Mouse (Mus musculus): ENCODE data around the gene 6030498E09Rik. TPM values are rescaled to one million over a fixed set of nuclear protein-coding genes. Genes with fewer than 3 reads are reported as not detected.

Gene 6030498E09Rik
- polyA plus RNA-seq, 1 experiment from 2014 or later: 0.25 TPM

DNA sequence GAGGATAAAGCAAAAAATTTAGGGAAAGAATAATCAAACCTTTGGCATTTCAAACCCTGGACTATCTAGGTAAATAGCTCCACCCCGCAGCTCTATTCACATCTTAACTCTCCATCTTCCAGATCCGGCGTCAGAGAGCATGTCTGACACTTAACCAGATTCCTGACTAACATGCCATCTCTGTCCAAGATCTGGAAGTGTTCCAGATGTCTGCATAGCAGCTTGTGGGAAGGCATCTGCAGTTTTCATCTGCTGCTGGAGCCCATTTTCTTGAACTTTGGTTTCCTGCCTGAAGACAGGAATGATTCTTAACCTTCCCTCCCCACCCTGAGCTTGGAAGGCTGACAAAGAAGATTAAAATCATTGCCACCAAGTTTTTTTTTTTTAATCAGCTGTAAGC is 44.4 kb downstream of the 6030498E09Rik start:
- no peaks in the 10 kb centered on the region for H3K27me3 ChIP-seq (replicated peaks; ENCODE audit: control insufficient read depth, insufficient read depth, low read length)
- DNase-seq (ENCODE audit: low spot score) (peak; percentile 9), ATAC-seq (no peak)
- H3K9ac ChIP-seq (ENCODE audit: low read length): no peak overlapping the region
- H3K4me1 ChIP-seq (ENCODE audit: control insufficient read depth, insufficient read depth, low read length): no peaks in the 10 kb centered on the region
- H3K4me2 ChIP-seq (ENCODE audit: low read length): no peak overlapping the region
- no peaks in the 10 kb centered on the region for H3K9me3 ChIP-seq (replicated peaks; ENCODE audit: control insufficient read depth, low read length)
- no peaks in the 10 kb centered on the region for H3K36me3 ChIP-seq (ENCODE audit: control insufficient read depth, insufficient read depth, low read length)
- no peak overlapping the region for H3K4me3 ChIP-seq (ENCODE audit: low read depth, low read length)
- no peak overlapping the region for H3K27ac ChIP-seq (ENCODE audit: low read depth, low read length)
- WGBS: 85% methylated on average over 3 of the region's 3 CpGs

DNA sequence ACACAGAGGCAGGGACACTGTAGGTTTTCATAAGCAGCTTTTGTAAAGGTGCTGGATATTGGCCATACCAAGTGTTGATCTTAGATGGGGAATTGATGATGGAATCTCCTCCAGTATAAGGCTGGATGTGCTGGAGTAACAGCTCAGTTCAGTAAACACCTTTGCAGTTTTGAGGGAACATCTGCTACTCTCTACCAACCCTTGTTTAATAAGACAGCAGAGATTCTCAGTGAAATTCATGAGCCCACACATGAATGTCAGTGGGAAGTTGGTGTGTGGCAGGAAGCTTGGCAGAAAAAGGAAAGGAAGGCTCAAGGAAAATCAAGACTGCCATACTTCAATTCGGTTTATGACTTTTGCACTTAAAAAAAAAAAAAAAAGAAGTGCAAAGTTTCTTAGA is 186.1 kb downstream of the 6030498E09Rik start:
- 58% methylated on average over 1 of the region's 1 CpGs for WGBS
- no peak overlapping the region for H3K4me2 ChIP-seq (ENCODE audit: low read length)
- H3K9me3 ChIP-seq (replicated peaks; ENCODE audit: control insufficient read depth, low read length): no peaks in the 10 kb centered on the region

DNA sequence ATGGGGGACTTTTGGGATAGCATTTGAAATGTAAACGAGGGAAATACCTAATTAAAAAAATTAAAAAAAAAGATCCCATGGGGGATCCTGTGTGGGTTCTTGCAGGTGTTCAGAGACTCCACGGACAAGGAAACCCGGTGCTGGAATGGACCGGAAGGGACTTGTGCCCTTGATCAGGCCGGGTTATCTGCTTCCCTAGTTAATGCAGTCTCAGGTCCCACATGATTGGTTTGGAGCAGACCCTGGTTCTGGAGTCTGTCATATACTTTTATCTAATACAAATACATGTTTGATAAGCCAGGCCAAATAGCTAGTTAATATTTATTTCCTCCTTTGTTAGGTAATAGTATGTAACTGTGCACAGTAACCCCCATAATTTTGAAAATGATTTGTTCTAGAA is 223.8 kb downstream of the 6030498E09Rik start:
- no peaks in the 10 kb centered on the region for H3K4me1 ChIP-seq (ENCODE audit: control insufficient read depth, insufficient read depth, low read length)
- DNase-seq (ENCODE audit: low spot score) (no peak), ATAC-seq (no peak)
- 84% methylated on average over 5 of the region's 5 CpGs for WGBS
- no peak overlapping the region for H3K4me3 ChIP-seq (ENCODE audit: low read depth, low read length)
- no peaks in the 10 kb centered on the region for H3K36me3 ChIP-seq (ENCODE audit: control insufficient read depth, insufficient read depth, low read length)
- H3K4me2 ChIP-seq (ENCODE audit: low read length): no peak overlapping the region
- H3K9me3 ChIP-seq (replicated peaks; ENCODE audit: control insufficient read depth, low read length): no peaks in the 10 kb centered on the region
- H3K27me3 ChIP-seq (replicated peaks; ENCODE audit: control insufficient read depth, insufficient read depth, low read length): no peaks in the 10 kb centered on the region
- no peak overlapping the region for H3K9ac ChIP-seq (ENCODE audit: low read length)
- H3K27ac ChIP-seq (ENCODE audit: low read depth, low read length): no peak overlapping the region

More for the DNA sequence above, 186.1 kb downstream of the 6030498E09Rik start:
- Histone ChIP-seq H3K36me3 (ENCODE audit: control insufficient read depth, insufficient read depth, low read length) (no peaks in the 10 kb centered on the region), H3K27ac (ENCODE audit: low read depth, low read length) (no peak overlapping the region), H3K9ac (ENCODE audit: low read length) (no peak overlapping the region), H3K27me3 (replicated peaks; ENCODE audit: control insufficient read depth, insufficient read depth, low read length) (no peaks in the 10 kb centered on the region), H3K4me1 (ENCODE audit: control insufficient read depth, insufficient read depth, low read length) (no peaks in the 10 kb centered on the region), H3K4me3 (ENCODE audit: low read depth, low read length) (no peak overlapping the region)
- no peak for DNase-seq (ENCODE audit: low spot score)
- no peak for ATAC-seq

Small RNA genes lying within 50 kb of the gene (microRNA-seq; reads per million reads assigned to microRNA genes)
- gene Gm25642: not detected

Other genes starting within 250 kb of the 6030498E09Rik start
- 24.1 and 24.6 TPM in 2 replicates for gene Cul4b, start 196.5 kb upstream of the 6030498E09Rik start, polyA plus RNA-seq (2014; fragmentation: Nextera tagmentation; extraction: Ambion mirVana)
- gene Mcts1, start 172.1 kb upstream of the 6030498E09Rik start, polyA plus RNA-seq (2014; fragmentation: Nextera tagmentation; extraction: Ambion mirVana): 160 and 162 TPM in 2 replicates
- 28.5 and 29.9 TPM in 2 replicates for gene C1galt1c1, start 137.6 kb upstream of the 6030498E09Rik start, polyA plus RNA-seq (2014; fragmentation: Nextera tagmentation; extraction: Ambion mirVana)